Mouse (Mus musculus) liver, embryonic 14.5 days (tissue): ENCODE data around the gene Plp1. TPM values are rescaled to one million over a fixed set of nuclear protein-coding genes. Genes with fewer than 3 reads are reported as not detected.

ENCODE experiments used
- ATAC-seq: fragments of 200-750 bp; cut with Nextera tagmentation; 2 replicates; pipeline ENCODE4 v1.8.0; 2017; ENCODE audit warnings: moderate number of reproducible peaks, mild to moderate bottlenecking, moderate library complexity; ENCODE audit not compliant: insufficient read depth
- DNase-seq, 3 experiments: peaks; one replicate each; pipeline ENCODE4 v3.0.0-alpha.2; 2012 to 2013; ENCODE audit warnings: low read depth in 3 of 3, low spot score in 3 of 3
- H3K27ac ChIP-seq: fragments of 300-500 bp; sonication (generic); 2 replicates; pipeline ENCODE4 v1.5.1; 2014; ENCODE audit warnings: moderate library complexity, mild to moderate bottlenecking, control low read depth, inconsistent platforms
- H3K27me3 ChIP-seq: fragments of 300-500 bp; sonication (generic); 2 replicates; pipeline ENCODE4 v1.6.1; 2014; ENCODE audit warnings: mild to moderate bottlenecking, low read length, moderate library complexity; ENCODE audit not compliant: control insufficient read depth, insufficient read depth
- H3K36me3 ChIP-seq: fragments of 300-500 bp; sonication (generic); replicated peaks from 2 replicates; pipeline ENCODE4 v1.6.1; 2014; ENCODE audit warnings: low read depth; ENCODE audit not compliant: control insufficient read depth, insufficient read depth
- H3K4me1 ChIP-seq, 2 experiments: fragments of 200-500 bp in 1 of 2; fragments of 300-500 bp in 1 of 2; sonication (generic) in 1 of 2; replicated peaks; 2 replicates each; pipeline ENCODE4 v1.6.1; 2012 to 2014; ENCODE audit warnings: antibody characterized with exemption in 1 of 2, inconsistent platforms in 1 of 2, low read length in 1 of 2; ENCODE audit not compliant: control insufficient read depth in 2 of 2, insufficient read depth in 2 of 2
- H3K4me2 ChIP-seq: fragments of 300-500 bp; sonication (generic); 2 replicates; pipeline ENCODE4 v1.6.1; 2014; ENCODE audit warnings: low read depth, mild to moderate bottlenecking, control low read depth, moderate library complexity
- H3K4me3 ChIP-seq, 2 experiments: fragments of 200-500 bp in 1 of 2; fragments of 300-500 bp in 1 of 2; sonication (generic) in 1 of 2; 2 replicates each; pipeline ENCODE4 v1.5.1; 2012 to 2014; ENCODE audit warnings: low read depth in 2 of 2, low read length in 2 of 2, mild to moderate bottlenecking in 2 of 2, control low read depth in 1 of 2, inconsistent platforms in 1 of 2, moderate library complexity in 1 of 2; ENCODE audit not compliant: insufficient read depth in 1 of 2
- H3K9ac ChIP-seq: fragments of 300-500 bp; sonication (generic); replicated peaks from 2 replicates; pipeline ENCODE4 v1.6.1; 2014; ENCODE audit warnings: mild to moderate bottlenecking, control low read depth, moderate library complexity
- H3K9me3 ChIP-seq: fragments of 300-500 bp; sonication (generic); 2 replicates; pipeline ENCODE4 v1.6.1; 2016; ENCODE audit warnings: low read length, mixed read lengths; ENCODE audit not compliant: control insufficient read depth
- CTCF ChIP-seq: IDR thresholded peaks from 2 replicates; pipeline ENCODE4 v1.5.1; 2016; ENCODE audit warnings: antibody characterized with exemption, low read depth, control low read depth
- EP300 ChIP-seq: IDR thresholded peaks from 2 replicates; pipeline ENCODE4 v1.6.1; 2016; ENCODE audit warnings: antibody characterized with exemption, low read depth
- WGBS: fragments of 180-500 bp; shearing (Covaris S2); extraction: QIAGEN DNeasy Blood & Tissue Kit; methylation state at CpG from one replicate; pipeline ENCODE4 v1.1.7; 2014; ENCODE audit not compliant: insufficient replicate concordance; 5-methylcytosine and 5-hydroxymethylcytosine counted together
- polyA plus RNA-seq, 2 experiments: library from polyadenylated mRNA; depleted of rRNA in 1 of 2; stranded (reverse) in 1 of 2; unstranded in 1 of 2; fragments of >200 nt; fragmentation: Nextera tagmentation in 1 of 2; extraction: Ambion mirVana in 1 of 2; gene quantifications; 2 replicates each; pipeline versions ENCODE4 v1.2.1 to v1.2.3; 2012 to 2014

The Plp1 gene
- polyA plus RNA-seq, 2 experiments: 0.17 to 0.73 TPM

DNA sequence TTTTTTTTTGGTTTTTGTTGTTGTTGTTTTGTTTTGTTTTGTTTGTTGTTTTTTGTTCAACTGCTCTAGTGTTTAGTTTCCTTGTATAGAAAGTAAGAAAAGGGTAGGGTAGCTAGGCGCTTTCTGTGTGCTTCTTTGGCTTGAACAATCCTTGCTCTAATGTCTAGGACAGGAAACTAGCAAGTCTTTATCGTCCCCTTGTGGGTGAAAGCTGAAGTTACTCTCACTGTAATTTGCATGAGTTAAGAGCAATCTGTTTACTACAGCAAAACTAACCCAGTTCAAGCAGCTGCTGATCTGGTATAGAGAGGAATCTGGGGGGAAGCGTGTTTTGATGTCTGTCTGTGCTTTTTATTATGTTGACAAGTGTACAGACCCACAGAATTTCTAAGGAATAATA, 27.8 kb downstream of the Plp1 start:
- Histone ChIP-seq H3K9me3 (no peaks in the 10 kb centered on the region), H3K4me3 (no peak overlapping the region), H3K4me1 (no peaks in the 10 kb centered on the region), H3K4me2 (no peak overlapping the region), H3K9ac (no peak overlapping the region), H3K36me3 (no peaks in the 10 kb centered on the region), H3K27me3 (no peaks in the 10 kb centered on the region), H3K27ac (no peak overlapping the region)
- TF ChIP-seq CTCF (no peak), EP300 (no peak)
- ATAC-seq (no peak), DNase-seq (no peak)
- 28% methylated on average over 3 of the region's 3 CpGs for WGBS

DNA sequence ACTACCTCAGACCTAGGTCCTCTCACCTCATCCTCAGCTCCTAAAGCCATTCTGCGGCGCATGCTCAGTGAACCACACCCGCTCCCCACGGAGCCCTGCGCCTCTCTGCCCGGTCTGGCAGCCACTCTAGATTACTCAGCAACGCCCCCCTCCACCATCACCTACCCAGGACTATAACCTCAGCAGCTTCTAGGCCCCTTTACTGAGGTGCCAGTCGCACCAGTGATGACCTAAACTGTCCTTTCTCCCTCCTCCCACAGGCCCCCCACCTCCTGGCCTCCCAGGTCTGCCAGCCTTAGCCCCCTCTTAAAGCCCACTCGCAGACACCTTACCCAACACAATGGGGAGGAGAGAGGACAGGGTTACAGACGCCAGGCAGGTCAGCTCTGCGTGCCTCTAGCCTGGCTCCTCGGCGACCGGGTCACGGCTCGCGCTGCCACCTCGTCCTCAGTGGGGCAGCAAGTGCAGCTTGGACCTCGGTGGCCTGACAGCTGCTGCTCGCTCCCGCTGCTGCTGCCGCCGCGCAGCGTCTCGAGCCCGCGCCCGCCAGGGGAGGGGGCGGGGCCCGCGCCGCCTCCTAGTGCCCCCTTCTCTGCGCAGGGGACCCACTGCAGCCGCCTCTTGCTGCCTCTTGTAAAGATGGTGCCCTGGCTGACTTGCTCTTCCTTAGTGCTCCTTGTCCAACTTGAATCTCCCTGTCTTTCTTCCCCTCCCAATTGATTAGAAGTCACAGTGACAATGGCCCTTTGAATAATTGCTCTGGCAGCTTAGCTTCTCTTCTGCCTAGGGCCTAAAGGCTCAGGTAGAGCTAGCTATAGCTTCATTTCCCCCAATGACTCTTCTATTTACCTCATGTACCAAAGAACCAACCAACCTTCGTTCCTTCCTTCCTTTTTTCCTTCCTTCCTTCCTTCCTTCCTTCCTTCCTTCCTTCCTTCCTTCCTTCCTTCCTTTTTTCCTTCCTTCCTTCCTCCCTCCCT, 45.9 kb downstream of the Plp1 start, which contains the start of gene Rab9b:
Gene Rab9b, minus strand, starts transcription at position 695 of the 980 bp plus-strand sequence.
- no peak for DNase-seq
- peak within 1 kb of the TSS; percentile 14 to 25; a peak in 2 of 4 replicates for H3K4me3 ChIP-seq
- H3K9ac ChIP-seq: no peak within 1 kb of the TSS
- H3K9me3 ChIP-seq: no peaks in the 10 kb centered on the region
- H3K36me3 ChIP-seq: no peaks in the 10 kb centered on the region
- no peaks in the 10 kb centered on the region for H3K4me1 ChIP-seq
- no peaks in the 10 kb centered on the region for H3K27me3 ChIP-seq
- no peak within 1 kb of the TSS for H3K27ac ChIP-seq
- no peak for ATAC-seq
- H3K4me2 ChIP-seq: peak within 1 kb of the TSS; percentile 51
- WGBS: 10% methylated on average over 35 of the region's 36 CpGs
- no peak for TF ChIP-seq EP300

Other genes with a start within 250 kb of the Plp1 start
- gene Tceal3, start 231.8 kb upstream of the Plp1 start, polyA plus RNA-seq (2012; rRNA removed): 0.09 and 0.21 TPM in 2 replicates
- 0.11 TPM in 1 of 2 replicates, not detected in the other for gene Tceal3, start 231.8 kb upstream of the Plp1 start, polyA plus RNA-seq (2014; fragmentation: Nextera tagmentation; extraction: Ambion mirVana)
- 0.21 and 0.37 TPM in 2 replicates for gene Tceal1, start 114.7 kb upstream of the Plp1 start, polyA plus RNA-seq (2012; rRNA removed)
- 0.83 and 0.96 TPM in 2 replicates for gene Tceal1, start 114.7 kb upstream of the Plp1 start, polyA plus RNA-seq (2014; fragmentation: Nextera tagmentation; extraction: Ambion mirVana)
- 73.8 and 111 TPM in 2 replicates for gene Morf4l2, start 79.0 kb upstream of the Plp1 start, polyA plus RNA-seq (2012; rRNA removed)
- gene Morf4l2, start 79.0 kb upstream of the Plp1 start, polyA plus RNA-seq (2014; fragmentation: Nextera tagmentation; extraction: Ambion mirVana): 191 and 193 TPM in 2 replicates
- not detected in 2 replicates for gene Glra4, start 42.5 kb upstream of the Plp1 start, polyA plus RNA-seq (2012; rRNA removed)
- not detected in 2 replicates for gene Glra4, start 42.5 kb upstream of the Plp1 start, polyA plus RNA-seq (2014; fragmentation: Nextera tagmentation; extraction: Ambion mirVana)
- gene Rab9b, start 46.1 kb downstream of the Plp1 start, polyA plus RNA-seq (2012; rRNA removed): 0.01 TPM in 1 of 2 replicates, not detected in the other
- not detected in 2 replicates for gene Rab9b, start 46.1 kb downstream of the Plp1 start, polyA plus RNA-seq (2014; fragmentation: Nextera tagmentation; extraction: Ambion mirVana)
- not detected in 2 replicates for gene H2bfm, start 104.7 kb downstream of the Plp1 start, polyA plus RNA-seq (2012; rRNA removed)
- gene H2bfm, start 104.7 kb downstream of the Plp1 start, polyA plus RNA-seq (2014; fragmentation: Nextera tagmentation; extraction: Ambion mirVana): not detected in 2 replicates
- gene Tmsb15b2, start 152.8 kb downstream of the Plp1 start, polyA plus RNA-seq (2012; rRNA removed): 1.4 and 4.1 TPM in 2 replicates
- 7.0 and 9.8 TPM in 2 replicates for gene Tmsb15b2, start 152.8 kb downstream of the Plp1 start, polyA plus RNA-seq (2014; fragmentation: Nextera tagmentation; extraction: Ambion mirVana)
- gene Tmsb15l, start 154.2 kb downstream of the Plp1 start, polyA plus RNA-seq (2012; rRNA removed): 0.61 and 0.67 TPM in 2 replicates
- gene Tmsb15l, start 154.2 kb downstream of the Plp1 start, polyA plus RNA-seq (2014; fragmentation: Nextera tagmentation; extraction: Ambion mirVana): 0.46 and 0.67 TPM in 2 replicates
- gene Tmsb15b1, start 154.2 kb downstream of the Plp1 start, polyA plus RNA-seq (2012; rRNA removed): 0.56 and 1.7 TPM in 2 replicates
- 2.8 and 5.2 TPM in 2 replicates for gene Tmsb15b1, start 154.2 kb downstream of the Plp1 start, polyA plus RNA-seq (2014; fragmentation: Nextera tagmentation; extraction: Ambion mirVana)
- 0.04 and 0.13 TPM in 2 replicates for gene Zcchc18, start 170.5 kb downstream of the Plp1 start, polyA plus RNA-seq (2012; rRNA removed)
- gene Zcchc18, start 170.5 kb downstream of the Plp1 start, polyA plus RNA-seq (2014; fragmentation: Nextera tagmentation; extraction: Ambion mirVana): 0.13 and 0.14 TPM in 2 replicates
- 1.3 and 1.4 TPM in 2 replicates for gene Slc25a53, start 215.6 kb downstream of the Plp1 start, polyA plus RNA-seq (2012; rRNA removed)
- 2.1 and 2.6 TPM in 2 replicates for gene Slc25a53, start 215.6 kb downstream of the Plp1 start, polyA plus RNA-seq (2014; fragmentation: Nextera tagmentation; extraction: Ambion mirVana)
- gene Fam199x, start 226.9 kb downstream of the Plp1 start, polyA plus RNA-seq (2012; rRNA removed): 0.28 and 0.46 TPM in 2 replicates
- gene Fam199x, start 226.9 kb downstream of the Plp1 start, polyA plus RNA-seq (2014; fragmentation: Nextera tagmentation; extraction: Ambion mirVana): 0.76 and 0.99 TPM in 2 replicates